Mouse (Mus musculus) telencephalon, adult 2 months (tissue): Measurements from ENCODE around the gene Elobl.
A peak's percentile ranks its signal among the peaks of the same experiment; 100 is the strongest.

ENCODE experiments used
- DNase-seq: peaks from one replicate; pipeline ENCODE4 v3.0.0-alpha.2; 2011; ENCODE audit warnings: low read depth, low spot score

Elobl gene

GRCm38 (mm10) chr11:88988956-88989355 is 22.2 kb upstream of the Elobl start:
- no peak for DNase-seq

GRCm38 (mm10) chr11:88986616-88987015 is 19.9 kb upstream of the Elobl start:
- DNase-seq = no peak

- no peak for DNase-seq
Measured at GRCm38 (mm10) chr11:88981337-88981736, 14.6 kb upstream of the Elobl start.

- no peak for DNase-seq
Measured at GRCm38 (mm10) chr11:88977188-88977587, 10.5 kb upstream of the Elobl start.

- DNase-seq = no peak
Measured at GRCm38 (mm10) chr11:88976320-88976719, 9.6 kb upstream of the Elobl start.

- peak; percentile 92 for DNase-seq
Measured at GRCm38 (mm10) chr11:88973776-88974701, 7.3 kb upstream of the Elobl start.

GRCm38 (mm10) chr11:88970202-88970732 is 3.5 kb upstream of the Elobl start, which contains the start of gene Coil:
Coil (plus strand) TSS chr11:88970252.
- no peak for DNase-seq

- no peak for DNase-seq
Measured at GRCm38 (mm10) chr11:88958851-88959250, 7.9 kb downstream of the Elobl start.

GRCm38 (mm10) chr11:88955217-88955969 is 11.3 kb downstream of the Elobl start, which contains the start of gene Scpep1:
Scpep1 (minus strand) TSS chr11:88955465.
- peak; percentile 89 for DNase-seq

- no peak for DNase-seq
Measured at GRCm38 (mm10) chr11:88954803-88955202, 11.9 kb downstream of the Elobl start.

- no peak for DNase-seq
Measured at GRCm38 (mm10) chr11:88953582-88953981, 13.1 kb downstream of the Elobl start.

GRCm38 (mm10) chr11:88952117-88952516 is 14.6 kb downstream of the Elobl start:
- no peak for DNase-seq

GRCm38 (mm10) chr11:88951576-88951975 is 15.2 kb downstream of the Elobl start:
- DNase-seq = no peak

- no peak for DNase-seq
Measured at GRCm38 (mm10) chr11:88950640-88951250, 16.0 kb downstream of the Elobl start.

- DNase-seq = no peak
Measured at GRCm38 (mm10) chr11:88949802-88950639, 16.7 kb downstream of the Elobl start.

GRCm38 (mm10) chr11:88948896-88949295 is 17.8 kb downstream of the Elobl start:
- no peak for DNase-seq

GRCm38 (mm10) chr11:88945971-88946585 is 20.7 kb downstream of the Elobl start:
- no peak for DNase-seq

- no peak for DNase-seq
Measured at GRCm38 (mm10) chr11:88941489-88941888, 25.2 kb downstream of the Elobl start.

- DNase-seq = peak; percentile 34
Measured at GRCm38 (mm10) chr11:88939634-88940033, 27.1 kb downstream of the Elobl start.

GRCm38 (mm10) chr11:88938770-88939169 is 28.0 kb downstream of the Elobl start:
- no peak for DNase-seq
